8 mouse cellular contexts compared by ENCODE assay signal in the genomic region with DNA sequence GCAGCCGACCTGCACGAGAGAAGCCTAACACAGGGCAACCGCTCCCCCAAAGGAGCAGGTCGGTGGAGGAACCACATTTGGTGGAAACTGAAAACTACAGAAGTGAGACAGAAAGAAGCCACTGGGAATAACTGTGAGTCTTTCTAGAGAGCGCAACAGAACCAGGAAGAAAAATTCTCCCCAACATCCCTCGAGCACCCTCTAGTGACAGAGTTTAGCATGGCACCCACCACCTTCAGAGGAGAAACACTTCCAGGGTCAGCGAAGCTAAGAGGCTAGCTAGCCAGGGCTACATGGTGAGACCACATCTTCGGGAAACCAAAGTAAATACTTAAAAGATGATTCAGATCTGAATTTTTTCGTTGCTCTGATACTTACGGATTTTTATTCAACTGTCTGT. TPM values are rescaled to one million over a fixed set of nuclear protein-coding genes. Genes with fewer than 3 reads are reported as not detected.
A peak's percentile ranks its signal among the peaks of the same experiment; 100 is the strongest.
DNase-seq lines count a peak whose midpoint lies in the region; ATAC-seq and TF ChIP-seq lines count a peak whose summit lies in the region.

No protein-coding gene starts in this region.

- H3K4me2 ChIP-seq in lung, postnatal 0 days (replicated peaks; ENCODE audit: low read depth, low read length), result no peak overlapping the region
- no peak overlapping the region for H3K4me2 ChIP-seq in forebrain, embryonic 16.5 days (ENCODE audit: low read length)

- H3K9me3 ChIP-seq in lung, postnatal 0 days (ENCODE audit: low read length), result no peaks in the 10 kb centered on the region
- no peaks in the 10 kb centered on the region for H3K9me3 ChIP-seq in forebrain, embryonic 16.5 days (ENCODE audit: control insufficient read depth, low read length)

- no peaks in the 10 kb centered on the region for H3K27me3 ChIP-seq in lung, postnatal 0 days (replicated peaks; ENCODE audit: insufficient read depth, low read length)
- no peaks in the 10 kb centered on the region for H3K27me3 ChIP-seq in small intestine, adult 2 months (ENCODE audit: control insufficient read depth, insufficient read depth, low read length)
- H3K27me3 ChIP-seq in forebrain, embryonic 16.5 days (replicated peaks; ENCODE audit: control insufficient read depth, insufficient read depth, low read length), result no peaks in the 10 kb centered on the region

- no peak overlapping the region for H3K27ac ChIP-seq in lung, postnatal 0 days (ENCODE audit: low read length)
- no peak overlapping the region for H3K27ac ChIP-seq in small intestine, adult 2 months (ENCODE audit: insufficient read depth, low read depth, low read length)
- H3K27ac ChIP-seq in forebrain, embryonic 16.5 days (ENCODE audit: low read length), result no peak overlapping the region

- WGBS in lung, postnatal 0 days, result 72% methylated on average over 10 of the region's 10 CpGs
- 78% methylated on average over 10 of the region's 10 CpGs for WGBS in small intestine, adult 2 months
- WGBS in forebrain, embryonic 16.5 days, result 84% methylated on average over 10 of the region's 10 CpGs

- peak; percentile 49 for TF ChIP-seq CTCF in lung, postnatal 0 days (IDR thresholded peaks at IDR 0.05)
- peak; percentile 49; the same call in 1 of the 2 replicates for TF ChIP-seq CTCF in brain, embryonic 14.5 days (IDR thresholded peaks at IDR 0.05; ENCODE audit: borderline replicate concordance, extremely low read depth, insufficient read depth, insufficient read length)
- peak; percentile 42; the same call in 1 of the 2 replicates for TF ChIP-seq CTCF in small intestine, adult 2 months (IDR thresholded peaks at IDR 0.05; ENCODE audit: extremely low read depth, insufficient read length, insufficient replicate concordance, low read depth, low read length)

- no peak overlapping the region for H3K4me3 ChIP-seq in lung, postnatal 0 days (ENCODE audit: low read depth, low read length)
- no peak overlapping the region for H3K4me3 ChIP-seq in small intestine, adult 2 months (ENCODE audit: low read depth, low read length)
- no peak overlapping the region for H3K4me3 ChIP-seq in forebrain, embryonic 16.5 days (replicated peaks; ENCODE audit: low read length)

- TF ChIP-seq EP300 in lung, postnatal 0 days (IDR thresholded peaks at IDR 0.05), result no peak

- no peak overlapping the region for H3K9ac ChIP-seq in lung, postnatal 0 days (replicated peaks; ENCODE audit: low read depth)
- no peak overlapping the region for H3K9ac ChIP-seq in forebrain, embryonic 16.5 days (replicated peaks; ENCODE audit: low read depth, low read length)

- no peaks in the 10 kb centered on the region for H3K4me1 ChIP-seq in lung, postnatal 0 days (ENCODE audit: insufficient read depth, low read depth, low read length)
- H3K4me1 ChIP-seq in small intestine, adult 2 months (ENCODE audit: control insufficient read depth, insufficient read depth, insufficient read length, low read length), result no peaks in the 10 kb centered on the region
- no peaks in the 10 kb centered on the region for H3K4me1 ChIP-seq in forebrain, embryonic 16.5 days (replicated peaks; ENCODE audit: control insufficient read depth, insufficient read depth, low read length)

- no peaks in the 10 kb centered on the region for H3K36me3 ChIP-seq in lung, postnatal 0 days (ENCODE audit: insufficient read depth, low read length)
- H3K36me3 ChIP-seq in small intestine, adult 2 months (ENCODE audit: control insufficient read depth, insufficient read depth, low read length), result no peaks in the 10 kb centered on the region
- H3K36me3 ChIP-seq in forebrain, embryonic 16.5 days (ENCODE audit: control insufficient read depth, insufficient read depth), result no peaks in the 10 kb centered on the region

- DNase-seq in embryo, embryonic 10.5 days (ENCODE audit: low spot score), result peak; percentile 48
- DNase-seq in embryo, embryonic 9.5 days (ENCODE audit: extremely low spot score), result no peak
- no peak for DNase-seq in lung, postnatal 0 days (ENCODE audit: low spot score)
- no peak for DNase-seq in lung, postnatal 4 days
- no peak for DNase-seq in brain, embryonic 14.5 days (ENCODE audit: low read depth)
- no peak for DNase-seq in gastrocnemius, postnatal 10 days

- no peak for TF ChIP-seq POLR2A in brain, embryonic 14.5 days (IDR thresholded peaks at IDR 0.05; ENCODE audit: borderline replicate concordance, extremely low read depth, insufficient read depth, insufficient read length, poor library complexity, severe bottlenecking)
- TF ChIP-seq POLR2A in small intestine, adult 2 months (IDR thresholded peaks at IDR 0.05; ENCODE audit: low read depth, low read length), result no peak

- no peak for ATAC-seq in lung, postnatal 0 days
- no peak for ATAC-seq in forebrain, embryonic 16.5 days

RNA-seq across cellular contexts. Expression of a gene that starts 47.9 kb away (rescaled TPM):
- polyA plus RNA-seq in lung, postnatal 0 days (2015; fragmentation: Nextera tagmentation; extraction: Ambion mirVana), result 6.7 and 7.4 TPM in 2 replicates
- 8.6 and 9.6 TPM in 2 replicates for polyA plus RNA-seq in brain, embryonic 14.5 days (2012; rRNA removed)
- 3.6 and 6.3 TPM in 2 replicates for polyA plus RNA-seq in small intestine, adult 2 months (2012; rRNA removed)
- total RNA-seq in gastrocnemius, postnatal 10 days (2021), result 1 to 10 TPM; 2.9 to 4.2 TPM
- 10.0 and 10.5 TPM in 2 replicates for polyA plus RNA-seq in forebrain, embryonic 16.5 days (2015; fragmentation: Nextera tagmentation; extraction: Ambion mirVana)
